Mouse (Mus musculus): Measurements from ENCODE around the gene Pitpna.

Pitpna gene

DNA sequence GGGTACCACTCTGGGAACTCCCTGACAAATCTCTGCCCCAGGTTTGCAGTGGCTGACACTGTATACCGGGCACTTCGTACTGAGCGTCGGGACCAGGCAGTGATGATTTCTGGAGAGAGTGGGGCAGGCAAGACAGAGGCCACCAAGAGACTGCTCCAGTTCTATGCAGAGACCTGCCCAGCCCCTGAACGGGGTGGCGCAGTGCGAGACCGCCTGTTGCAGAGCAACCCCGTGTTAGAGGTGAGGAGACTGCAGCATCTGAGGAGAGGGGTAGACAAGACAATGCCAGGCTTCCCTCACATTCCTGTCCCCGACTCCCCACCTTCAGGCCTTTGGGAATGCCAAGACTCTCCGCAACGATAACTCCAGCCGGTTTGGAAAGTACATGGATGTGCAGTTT, 70.4 kb downstream of the Pitpna start:
- no peak for DNase-seq (ENCODE audit: low spot score)

DNA sequence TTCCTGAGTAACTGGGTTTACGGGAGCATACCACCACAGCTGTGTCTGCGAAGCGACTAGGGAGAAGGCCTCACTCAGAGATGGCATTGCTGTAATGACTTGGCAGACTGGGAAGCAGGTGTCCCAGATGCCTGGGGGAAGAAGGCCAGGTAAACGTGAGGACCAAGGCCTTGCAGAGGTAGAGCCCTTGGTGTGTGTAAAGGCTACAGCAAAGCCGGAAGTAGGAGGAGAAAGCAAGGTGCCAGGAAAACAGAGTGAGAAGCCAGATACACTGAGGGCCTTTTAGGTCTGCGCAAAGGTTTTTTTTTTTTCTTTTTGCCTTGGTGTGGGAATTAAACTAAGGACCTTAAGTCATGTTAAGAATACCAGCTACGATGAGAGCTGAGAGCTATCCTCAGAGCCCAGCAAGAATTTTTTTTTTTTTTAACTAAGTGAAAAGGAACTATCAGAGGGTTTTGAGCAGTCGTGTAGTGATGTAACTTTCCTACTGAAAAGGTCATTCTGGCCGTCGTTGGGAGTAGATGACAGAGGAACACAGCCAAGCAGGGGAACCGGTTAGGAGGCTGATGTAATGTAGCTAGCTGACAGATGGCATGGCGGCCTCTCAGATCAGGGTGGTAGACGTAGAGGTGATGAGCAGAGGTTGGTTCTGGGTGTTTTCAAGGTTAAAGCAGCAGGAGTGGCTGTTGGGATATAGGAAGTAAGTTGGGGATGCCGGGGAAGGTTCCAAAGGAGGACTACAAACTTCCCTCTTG, 71.3 kb downstream of the Pitpna start:
- DNase-seq (ENCODE audit: low spot score): no peak

DNA sequence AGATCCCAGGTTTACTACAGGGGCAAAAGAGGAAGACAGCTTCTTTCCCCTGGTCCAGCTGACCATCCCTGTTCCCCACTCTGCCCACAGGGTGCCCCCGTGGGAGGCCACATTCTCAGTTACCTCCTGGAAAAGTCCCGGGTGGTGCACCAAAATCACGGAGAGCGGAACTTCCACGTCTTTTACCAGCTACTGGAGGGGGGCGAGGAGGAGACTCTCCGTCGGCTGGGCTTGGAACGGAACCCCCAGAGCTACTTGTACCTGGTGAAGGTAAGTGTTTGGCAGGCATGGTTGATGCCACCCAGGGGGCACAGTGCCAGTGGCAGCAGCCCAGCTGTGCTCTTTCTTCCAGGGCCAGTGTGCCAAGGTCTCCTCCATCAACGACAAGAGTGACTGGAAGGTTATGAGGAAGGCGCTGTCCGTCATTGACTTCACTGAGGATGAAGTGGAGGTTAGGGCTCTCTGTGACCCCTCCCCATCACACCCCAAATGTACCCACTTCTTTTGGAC, 72.2 kb downstream of the Pitpna start:
- no peak for DNase-seq (ENCODE audit: low spot score)

DNA sequence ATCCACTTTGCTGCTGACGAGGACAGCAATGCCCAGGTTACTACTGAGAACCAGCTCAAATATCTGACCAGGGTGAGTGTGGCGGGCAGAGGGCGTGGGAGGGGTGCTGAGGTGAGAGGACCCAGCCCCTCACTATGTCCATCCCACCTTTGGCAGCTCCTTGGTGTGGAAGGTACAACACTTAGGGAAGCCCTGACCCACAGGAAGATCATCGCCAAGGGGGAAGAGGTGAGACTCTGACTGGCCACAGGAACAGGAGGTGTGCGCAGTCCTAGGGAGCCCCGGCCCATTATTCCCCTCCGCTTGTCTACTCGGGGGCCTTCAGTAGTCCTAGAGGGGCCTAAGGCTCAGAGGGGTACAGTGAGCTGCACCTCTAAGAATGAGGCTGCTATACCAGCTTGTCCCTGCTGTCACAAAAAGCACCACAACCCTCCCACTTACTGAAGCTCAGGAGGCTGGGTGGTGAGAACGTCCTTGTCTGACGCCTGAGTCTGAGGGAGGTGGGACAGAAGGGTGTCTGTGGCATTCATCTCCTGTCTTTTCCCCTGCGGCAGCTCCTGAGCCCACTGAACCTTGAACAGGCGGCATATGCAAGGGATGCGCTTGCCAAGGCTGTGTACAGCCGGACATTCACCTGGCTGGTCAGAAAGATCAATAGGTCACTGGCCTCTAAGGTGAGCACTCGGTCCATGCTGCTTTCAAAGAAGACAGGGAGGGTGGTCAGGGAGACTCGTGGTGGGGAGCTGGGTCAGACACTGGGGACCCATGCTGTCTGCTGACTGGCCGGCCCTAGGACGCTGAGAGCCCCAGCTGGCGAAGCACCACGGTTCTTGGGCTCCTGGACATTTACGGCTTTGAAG, 73.3 kb downstream of the Pitpna start:
- no peak for DNase-seq (ENCODE audit: low spot score)

DNA sequence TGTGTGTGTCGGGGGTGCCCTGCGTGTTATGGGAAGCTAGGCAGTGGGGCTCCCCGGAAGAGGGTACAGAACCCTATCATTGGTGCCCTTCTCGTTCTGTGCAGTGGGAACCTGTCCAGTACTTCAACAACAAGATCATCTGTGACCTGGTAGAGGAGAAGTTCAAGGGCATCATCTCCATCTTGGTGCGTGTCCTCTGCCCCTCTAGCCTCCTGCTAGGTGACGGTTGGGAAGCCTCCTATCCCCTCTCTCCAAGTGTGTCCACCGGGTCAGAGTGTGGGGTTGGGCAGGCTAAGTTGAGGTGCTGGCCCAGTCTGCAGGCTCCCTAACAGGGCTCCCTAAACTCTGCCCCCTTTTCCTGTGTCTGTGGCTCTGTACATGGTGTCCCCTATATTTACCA, 74.2 kb downstream of the Pitpna start:
- no peak for DNase-seq (ENCODE audit: low spot score)

DNA sequence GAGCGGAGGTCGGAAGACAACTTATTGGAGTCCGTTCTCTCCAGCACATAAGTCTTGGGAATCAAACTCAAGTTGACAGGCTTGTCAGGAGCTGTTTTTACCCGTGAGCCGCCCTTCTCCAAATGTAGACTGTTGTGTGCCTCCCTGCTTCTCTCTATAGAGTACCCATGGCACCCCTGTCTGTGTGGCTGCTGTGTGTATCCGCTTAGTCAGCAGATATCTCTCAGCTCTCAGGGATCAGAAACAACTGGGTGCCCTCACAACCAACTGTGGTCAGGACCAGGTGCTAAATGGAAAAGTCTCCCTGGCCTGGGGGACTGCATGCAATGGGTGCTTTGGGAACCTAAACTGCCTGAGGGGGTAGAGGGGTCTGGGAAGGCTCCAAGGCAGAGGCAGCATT, 78.4 kb downstream of the Pitpna start:
- DNase-seq (ENCODE audit: low spot score): no peak

DNA sequence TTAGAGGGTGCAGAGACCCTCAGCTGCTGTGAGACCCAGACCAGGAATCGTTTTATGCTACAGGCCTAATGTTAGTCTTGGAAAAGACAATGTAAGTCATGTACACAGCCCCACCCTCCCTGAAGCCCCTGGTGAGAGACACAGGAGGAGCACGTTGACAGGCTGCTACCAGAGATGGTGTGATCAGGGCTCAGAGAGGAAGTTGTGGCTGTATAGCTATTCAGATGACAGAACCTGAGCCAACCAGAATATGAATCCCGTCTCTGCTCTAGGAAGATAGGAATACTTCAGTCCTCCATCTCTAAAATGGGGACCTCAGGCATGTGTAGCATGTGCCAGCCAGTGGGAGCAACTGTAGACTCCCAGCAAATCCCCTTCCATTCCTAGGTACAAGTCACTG, 80.7 kb downstream of the Pitpna start:
- DNase-seq (ENCODE audit: low spot score): no peak

DNA sequence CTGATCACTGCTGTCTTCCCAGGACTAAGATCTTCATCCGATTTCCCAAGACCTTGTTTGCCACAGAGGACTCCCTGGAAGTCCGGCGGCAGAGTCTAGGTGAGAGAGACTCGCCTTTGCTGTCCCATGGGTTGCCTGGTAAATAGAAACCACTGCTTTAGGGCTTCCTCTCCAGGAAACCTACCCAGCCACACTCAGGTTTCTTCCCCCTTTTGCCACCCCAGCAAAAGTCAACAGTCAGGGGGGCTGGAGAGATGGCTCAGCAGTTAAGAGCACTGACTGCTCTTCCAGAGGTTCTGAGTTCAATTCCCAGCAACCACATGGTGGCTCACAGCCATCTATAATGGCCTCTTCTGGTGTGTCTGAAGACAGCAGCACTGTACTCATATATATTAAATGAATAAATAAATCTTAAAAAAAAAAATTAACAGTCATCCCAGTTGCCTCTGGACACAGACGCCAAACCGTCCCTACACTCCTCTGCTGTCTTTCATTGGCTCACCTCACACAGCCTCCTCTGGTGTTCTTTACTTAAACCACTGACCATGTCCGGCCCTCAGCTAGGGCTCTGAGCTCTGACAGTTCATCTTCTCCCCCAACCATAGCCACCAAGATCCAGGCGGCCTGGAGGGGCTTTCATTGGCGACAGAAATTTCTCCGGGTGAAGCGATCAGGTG, 81.4 kb downstream of the Pitpna start:
- DNase-seq (ENCODE audit: low spot score): no peak

DNA sequence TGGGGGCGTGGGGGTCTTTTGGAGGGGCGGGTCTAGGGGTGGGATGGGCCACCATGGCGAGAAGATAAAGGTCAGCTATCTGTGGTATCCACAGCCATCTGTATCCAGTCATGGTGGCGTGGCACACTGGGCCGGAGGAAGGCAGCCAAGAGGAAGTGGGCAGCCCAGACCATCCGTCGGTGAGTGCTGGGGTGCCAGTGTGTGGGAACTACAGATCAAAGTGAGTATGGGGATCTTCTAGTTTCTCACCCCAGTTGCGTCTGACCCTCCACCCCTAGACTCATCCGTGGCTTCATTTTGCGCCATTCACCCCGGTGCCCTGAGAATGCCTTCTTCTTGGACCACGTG, 81.9 kb downstream of the Pitpna start:
- no peak for DNase-seq (ENCODE audit: low spot score)

DNA sequence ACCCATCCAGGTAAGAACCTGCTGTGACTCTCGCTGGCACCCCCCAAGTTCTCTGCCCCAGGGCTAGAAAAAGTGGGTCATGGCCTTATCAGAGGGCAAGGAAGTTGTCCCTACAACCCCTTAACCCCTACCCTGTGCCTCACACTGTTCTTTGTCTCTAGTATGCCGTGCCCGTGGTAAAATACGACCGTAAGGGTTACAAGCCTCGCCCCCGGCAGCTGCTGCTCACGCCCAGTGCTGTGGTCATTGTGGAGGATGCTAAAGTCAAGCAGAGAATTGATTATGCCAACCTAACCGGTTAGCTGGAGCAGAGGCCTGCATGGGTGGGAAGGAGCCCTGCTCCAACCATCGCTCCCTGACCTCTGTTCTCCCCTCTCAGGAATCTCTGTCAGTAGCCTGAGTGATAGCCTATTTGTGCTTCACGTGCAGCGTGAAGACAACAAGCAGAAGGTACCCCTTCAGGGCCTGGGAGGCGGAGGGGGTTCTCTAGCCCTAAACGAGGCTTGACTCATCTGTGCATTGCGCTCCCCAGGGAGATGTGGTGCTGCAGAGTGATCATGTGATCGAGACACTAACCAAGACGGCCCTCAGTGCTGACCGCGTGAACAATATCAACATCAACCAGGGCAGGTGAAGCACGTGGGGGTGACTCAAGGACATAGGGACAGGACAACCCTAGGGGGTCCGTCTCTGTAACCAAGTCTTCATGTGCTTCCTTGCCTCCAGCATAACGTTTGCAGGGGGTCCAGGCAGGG, 83.7 kb downstream of the Pitpna start:
- DNase-seq (ENCODE audit: low spot score): no peak

DNA sequence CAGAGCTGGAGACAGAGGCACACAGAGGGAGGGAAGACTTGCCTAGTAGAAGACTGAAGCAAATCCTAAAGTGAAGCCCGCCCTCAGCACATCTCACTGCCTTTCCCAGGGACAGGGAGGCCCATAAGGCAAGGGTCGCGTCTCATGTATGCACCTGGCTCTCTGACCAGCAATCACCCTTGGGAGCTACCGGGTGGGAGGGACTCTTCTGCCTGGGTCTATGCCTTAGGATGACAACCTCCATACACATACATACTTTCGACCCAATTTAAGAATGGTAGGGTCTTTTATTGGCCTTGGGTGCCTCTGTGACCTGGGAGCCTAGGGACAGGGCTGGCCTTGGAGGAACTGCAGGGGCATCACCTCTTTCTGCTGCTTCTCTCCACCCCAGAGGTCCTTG, 85.5 kb downstream of the Pitpna start:
- DNase-seq (ENCODE audit: low spot score): no peak

DNA sequence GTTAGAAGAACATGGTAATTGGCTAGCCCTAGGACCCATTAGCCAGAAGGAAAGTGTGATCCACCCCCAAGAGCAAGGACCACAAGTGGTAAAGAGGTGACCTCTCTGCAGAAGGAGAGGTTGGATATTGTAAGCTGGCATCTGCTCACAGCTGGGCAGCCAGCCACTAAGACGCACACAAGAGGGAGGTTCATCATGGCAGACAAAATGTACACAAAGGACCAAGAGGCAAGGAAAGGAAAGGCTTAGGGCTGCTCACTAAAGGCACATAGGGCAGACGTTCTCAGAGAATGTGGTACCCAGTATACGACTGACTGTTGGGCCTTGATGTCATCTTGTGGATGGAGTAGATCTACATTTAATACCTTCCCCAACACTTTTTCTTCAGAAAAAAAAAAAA, 87.0 kb downstream of the Pitpna start:
- no peak for DNase-seq (ENCODE audit: low spot score)

DNA sequence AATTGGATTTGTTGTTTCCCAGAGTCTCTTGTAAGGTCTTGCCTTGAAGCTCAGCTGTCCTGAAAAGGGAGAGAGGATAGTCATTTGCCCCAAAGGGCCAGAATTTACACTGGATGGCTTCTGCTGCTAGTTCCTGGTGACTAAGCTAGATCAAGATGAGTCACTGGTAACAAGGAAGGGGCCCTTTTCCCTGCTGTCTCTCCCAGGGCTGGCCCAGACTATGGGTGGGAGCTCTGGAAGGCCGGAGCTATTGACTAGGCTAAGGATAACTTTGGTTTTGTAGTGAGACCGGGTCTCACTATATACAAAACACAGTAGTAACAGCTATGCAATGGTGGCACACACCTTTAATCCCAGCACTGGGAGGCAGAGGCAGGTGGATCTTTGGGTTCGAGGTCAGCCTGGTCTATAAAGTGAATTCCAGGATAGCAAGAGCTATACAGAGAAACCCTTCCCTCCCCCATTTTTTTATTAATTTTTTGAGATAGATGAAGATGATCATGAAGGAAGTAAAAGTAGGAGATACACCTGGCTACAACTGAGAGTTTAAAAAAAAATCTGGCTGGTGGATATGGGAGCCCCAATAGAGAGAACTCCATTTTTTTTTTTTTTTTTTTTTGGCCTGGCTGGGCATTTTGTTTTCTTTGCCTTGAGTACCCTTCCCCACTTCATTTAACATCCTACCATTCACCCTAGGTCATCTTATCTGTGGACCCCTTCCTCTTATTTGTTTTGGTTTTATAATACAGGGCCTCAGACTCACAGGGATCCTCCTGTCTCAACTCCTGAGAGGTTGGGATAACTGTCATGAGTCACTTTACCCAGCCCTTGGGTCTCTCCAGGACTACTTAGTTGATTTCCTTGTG, 90.2 kb downstream of the Pitpna start:
- DNase-seq (ENCODE audit: low spot score): no peak
